Mouse (Mus musculus) v-Abl transformed pro-B cells (cell line): ENCODE measurements around the gene 4930503B20Rik.

Experiments
- in situ Hi-C, 2 experiments: fragments of 400-800 bp; cut with MboI; formaldehyde crosslinking; loops; one replicate each; pipeline ENCODE4 v1.15.1; 2025; ENCODE audit not compliant: unreplicated experiment in 2 of 2

4930503B20Rik gene

GRCm38 (mm10) chr3:146601205-146601604 lies 49.9 kb downstream of the 4930503B20Rik start:
- in situ Hi-C loops = no loop called here

- in situ Hi-C loops = no loop called here
Observed at GRCm38 (mm10) chr3:146599198-146599900, 51.8 kb downstream of the 4930503B20Rik start.

GRCm38 (mm10) chr3:146598411-146598810 lies 52.7 kb downstream of the 4930503B20Rik start:
- in situ Hi-C loops = no loop called here

GRCm38 (mm10) chr3:146596864-146597263 lies 54.3 kb downstream of the 4930503B20Rik start:
- in situ Hi-C loops = no loop called here

- in situ Hi-C loops = no loop called here
Observed at GRCm38 (mm10) chr3:146596387-146596786, 54.7 kb downstream of the 4930503B20Rik start.

GRCm38 (mm10) chr3:146595440-146595839 lies 55.7 kb downstream of the 4930503B20Rik start:
- in situ Hi-C loops = no loop called here
